Mouse (Mus musculus) gastrocnemius, adult 8-10 months (tissue): ENCODE results near the gene Olfr352. TPM values are rescaled to one million over a fixed set of nuclear protein-coding genes. Genes with fewer than 3 reads are reported as not detected.

Source experiments
- DNase-seq, 2 experiments: peaks; one replicate each; pipeline ENCODE4 v3.0.0; 2022; ENCODE audit warnings: low spot score in 2 of 2
- total RNA-seq, 4 experiments: library from RNA; stranded (reverse); gene quantifications; 2 replicates each; pipeline ENCODE4 v1.2.4; 2022

Gene Olfr352
- total RNA-seq, result not detected

DNA sequence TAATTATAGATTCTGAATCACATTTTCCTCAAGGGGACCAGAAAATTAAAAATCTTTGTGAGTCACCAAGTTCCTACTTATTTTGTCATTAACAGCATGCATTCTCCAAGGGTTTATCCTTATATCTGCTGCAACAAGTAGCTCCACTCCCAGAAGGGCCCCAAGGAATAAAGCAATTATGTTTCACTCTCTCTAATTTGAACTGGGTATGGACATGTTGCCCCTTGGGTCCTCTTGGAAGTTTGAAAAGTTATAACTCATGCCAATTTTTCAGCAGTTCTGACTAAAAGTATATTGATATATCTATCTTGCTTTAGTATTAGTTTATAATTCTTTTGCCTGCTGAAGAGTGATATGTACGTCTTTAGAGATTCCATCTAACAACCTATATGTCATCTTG, at the start of gene Olfr352:
Gene Olfr352 (plus strand): TSS at position 301 of the 400 bp plus-strand sequence.
- DNase-seq, result no peak

DNA sequence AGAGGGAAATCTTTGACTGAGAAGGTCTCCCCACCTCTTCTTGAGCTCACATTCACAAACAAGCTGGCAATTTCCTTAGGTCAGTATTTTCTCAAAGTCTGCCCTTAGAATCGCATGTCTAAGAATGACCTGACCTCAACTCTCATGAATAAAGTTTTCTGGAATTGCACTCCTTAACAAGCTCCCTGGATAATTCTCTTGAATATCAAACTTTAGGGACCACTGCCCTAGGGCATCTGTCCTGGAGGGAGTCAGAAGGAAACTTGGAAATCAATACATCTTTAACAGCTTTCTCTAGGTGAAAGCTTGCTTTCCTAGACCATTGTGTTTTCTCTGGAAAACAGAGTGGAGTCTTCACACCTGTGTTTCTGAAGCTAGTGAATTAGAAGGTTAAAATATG, 22.2 kb upstream of the Olfr352 start, which contains the start of gene Olfr350:
Gene Olfr350 (plus strand): TSS at position 301 of the 400 bp plus-strand sequence.
- no peak for DNase-seq

DNA sequence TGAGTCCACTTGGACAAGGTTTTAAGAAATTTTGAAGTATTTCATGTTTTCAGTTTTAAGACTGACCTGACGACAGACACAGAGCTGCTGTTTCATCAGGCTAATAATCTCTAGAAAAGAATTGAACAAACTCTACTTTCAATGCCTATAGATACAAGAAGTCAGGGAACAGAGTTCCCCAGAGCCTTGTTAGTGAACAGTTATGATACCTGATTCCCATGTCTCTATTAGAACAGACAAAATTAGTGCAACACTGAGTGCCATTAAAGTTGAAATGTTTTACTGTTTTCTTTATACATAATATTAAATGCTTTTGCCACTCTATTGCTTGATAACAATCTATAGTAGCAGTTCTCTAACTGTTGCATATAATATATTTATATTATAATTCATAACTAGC, 5.7 kb upstream of the Olfr352 start, which contains the start of gene Olfr351:
Gene Olfr351 (minus strand): TSS at position 101 of the 400 bp plus-strand sequence.
- no peak for DNase-seq

DNA sequence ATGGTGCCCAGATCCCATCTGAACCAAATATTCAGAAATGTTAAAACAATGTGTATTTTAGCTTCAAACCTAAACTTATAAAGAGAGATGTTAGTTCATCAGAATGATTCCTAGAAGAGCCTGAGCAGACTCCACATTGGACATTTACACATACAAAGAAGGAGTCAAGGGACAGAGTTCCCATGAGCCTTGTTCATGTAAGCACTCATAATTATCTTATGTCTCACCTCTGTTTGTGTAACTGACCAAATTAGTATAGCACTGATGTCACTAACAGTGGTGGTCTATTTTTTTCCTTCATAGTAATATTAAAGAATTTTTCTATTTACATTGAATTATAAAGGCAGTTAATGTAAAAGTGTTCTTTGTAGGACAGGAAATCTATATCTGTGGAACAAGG, 24.6 kb downstream of the Olfr352 start, which contains the start of gene Olfr353:
Gene Olfr353 (minus strand): TSS at position 101 of the 400 bp plus-strand sequence.
- DNase-seq, result no peak

DNA sequence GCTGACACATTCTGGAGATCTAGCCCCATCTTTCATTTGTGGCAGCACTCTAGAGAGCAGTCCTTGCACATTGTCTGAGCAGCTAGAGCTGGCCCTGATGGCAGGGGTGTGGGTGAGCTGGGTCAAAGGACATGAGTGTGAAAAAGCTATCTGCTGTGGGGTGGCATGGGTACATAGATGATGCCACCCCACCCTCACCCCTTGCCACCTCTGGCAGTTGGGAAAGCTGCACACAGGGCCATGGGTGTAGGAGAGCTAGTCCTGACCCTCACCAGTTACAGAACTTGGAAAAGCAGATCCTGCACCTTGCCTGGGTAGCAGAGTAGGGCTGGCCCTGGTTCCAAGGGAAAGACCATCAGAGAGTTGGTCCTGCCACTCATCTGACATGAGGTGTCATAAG, 28.9 kb downstream of the Olfr352 start:
- no peak for DNase-seq

DNA sequence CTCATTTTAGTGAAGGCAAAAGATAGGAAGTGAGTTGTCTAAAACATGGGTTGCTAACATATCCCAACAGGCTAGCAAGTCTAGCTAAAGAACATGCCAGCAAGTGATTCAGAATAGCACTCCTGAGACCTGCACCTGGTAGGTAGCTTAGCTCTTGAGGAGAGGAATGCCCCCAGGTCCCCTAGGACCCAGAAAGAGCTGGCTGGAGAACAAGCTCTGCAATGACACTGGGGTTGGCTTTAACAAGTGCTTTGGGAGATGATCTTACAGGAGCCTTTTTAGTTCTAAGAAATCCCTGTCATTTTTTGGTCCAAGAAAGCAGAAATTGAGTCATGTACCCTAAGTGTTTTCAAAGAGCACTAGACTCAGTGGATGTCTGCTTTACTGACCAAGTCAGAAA, 37.1 kb downstream of the Olfr352 start, which contains the start of gene Olfr354:
Gene Olfr354 (plus strand): TSS at position 301 of the 400 bp plus-strand sequence.
- no peak for DNase-seq

Other genes starting within 250 kb of the Olfr352 start
- not detected for gene Olfr345, start 228.4 kb upstream of the Olfr352 start, total RNA-seq
- not detected for gene Olfr346, start 182.7 kb upstream of the Olfr352 start, total RNA-seq
- gene Olfr347, start 136.6 kb upstream of the Olfr352 start, total RNA-seq, result not detected
- not detected for gene Olfr348, start 84.2 kb upstream of the Olfr352 start, total RNA-seq
- gene Olfr50, start 77.9 kb upstream of the Olfr352 start, total RNA-seq, result not detected
- gene Olfr3, start 51.4 kb upstream of the Olfr352 start, total RNA-seq, result not detected
- gene Olfr350, start 22.1 kb upstream of the Olfr352 start, total RNA-seq, result not detected
- not detected for gene Olfr351, start 5.8 kb upstream of the Olfr352 start, total RNA-seq
- not detected for gene Olfr353, start 24.5 kb downstream of the Olfr352 start, total RNA-seq
- not detected for gene Olfr354, start 37.2 kb downstream of the Olfr352 start, total RNA-seq
- not detected for gene Olfr355, start 60.4 kb downstream of the Olfr352 start, total RNA-seq
- gene Olfr356, start 68.7 kb downstream of the Olfr352 start, total RNA-seq, result not detected
- gene Olfr357, start 125.4 kb downstream of the Olfr352 start, total RNA-seq, result not detected
- not detected for gene Olfr358, start 140.9 kb downstream of the Olfr352 start, total RNA-seq
- not detected for gene Olfr360, start 197.3 kb downstream of the Olfr352 start, total RNA-seq
- not detected for gene Olfr361, start 220.8 kb downstream of the Olfr352 start, total RNA-seq
- not detected for gene Olfr362, start 249.4 kb downstream of the Olfr352 start, total RNA-seq